Mouse (Mus musculus) erythroblast, embryonic 14.5 days (primary cell): ENCODE data around the gene B4galnt1.
"Not testable (repeated sequence)": the region's sequence is repeated elsewhere in the genome, so short reads cannot be mapped to it uniquely, and the experiment has no call there.

Experiments used
- GATA1 ChIP-seq: IDR thresholded peaks from 2 replicates; pipeline ENCODE4 v1.6.1; 2012; ENCODE audit warnings: low read length, inconsistent platforms, mixed read lengths
- TAL1 ChIP-seq: IDR thresholded peaks from 3 replicates; pipeline ENCODE4 v1.6.1; 2012; ENCODE audit warnings: low read length, inconsistent platforms, mixed read lengths

- TF ChIP-seq GATA1, TAL1: not testable (repeated sequence)
Measured at GRCm38 (mm10) chr10:127152556-127152955, 12.5 kb upstream of the B4galnt1 start.
